Mouse (Mus musculus) ES-Bruce4 (cell line): ENCODE measurements around the gene Prss22.

Source experiments
- CTCF ChIP-seq: IDR thresholded peaks from one replicate; pipeline ENCODE4 v1.8.1; 2011; ENCODE audit warnings: low read depth, low read length
- EP300 ChIP-seq: IDR thresholded peaks from 2 replicates; pipeline ENCODE4 v1.6.1; 2011; ENCODE audit warnings: low read depth, low read length; ENCODE audit not compliant: insufficient read depth
- POLR2A ChIP-seq: IDR thresholded peaks from one replicate; pipeline ENCODE4 v1.8.1; 2011; ENCODE audit warnings: low read length; ENCODE audit not compliant: insufficient read depth

GRCm38 (mm10) chr17:23976665-23977064 lies 21.2 kb downstream of the Prss22 start:
- no peak for TF ChIP-seq POLR2A
- TF ChIP-seq EP300: no peak
- no peak for TF ChIP-seq CTCF
